Comparison of ENCODE assay signal across 8 mouse cellular contexts in genomic region chr17:24960852-24961715, GRCm38 (mm10). TPM values are rescaled to one million over a fixed set of nuclear protein-coding genes. Genes with fewer than 3 reads are reported as not detected.
A peak's percentile ranks its signal among the peaks of the same experiment; 100 is the strongest.
DNase-seq lines count a peak whose midpoint lies in the region; ATAC-seq and TF ChIP-seq lines count a peak whose summit lies in the region.

No protein-coding gene starts in this region.

- H3K9ac ChIP-seq in kidney, embryonic 14.5 days (ENCODE audit: low read depth, low read length), result peak overlapping the region; percentile 92
- H3K9ac ChIP-seq in hindbrain, embryonic 13.5 days, result peak overlapping the region; percentile 49

- H3K4me2 ChIP-seq in kidney, embryonic 14.5 days (replicated peaks; ENCODE audit: low read depth, low read length), result peak overlapping the region; percentile 62
- peak overlapping the region; percentile 74 for H3K4me2 ChIP-seq in hindbrain, embryonic 13.5 days

- peaks cover 10% of the 10 kb centered on the region for H3K4me1 ChIP-seq in kidney, embryonic 14.5 days (ENCODE audit: control insufficient read depth, insufficient read depth, low read length)
- no peaks in the 10 kb centered on the region; the same call in 1 of the 2 replicates for H3K4me1 ChIP-seq in bone marrow, adult 2 months (ENCODE audit: control insufficient read depth, insufficient read depth, low read length)
- H3K4me1 ChIP-seq in hindbrain, embryonic 13.5 days (replicated peaks), result peaks cover 20% of the 10 kb centered on the region
- peaks cover 45% of the 10 kb centered on the region for H3K4me1 ChIP-seq in megakaryocyte, embryonic 14.5 days

- ATAC-seq in kidney, embryonic 14.5 days (ENCODE audit: low FRiP score, low TSS enrichment), result peak; percentile 39; the same call in 1 of the 2 replicates
- peak; percentile 58 for ATAC-seq in hindbrain, embryonic 13.5 days (ENCODE audit: low FRiP score)

- H3K36me3 ChIP-seq in kidney, embryonic 14.5 days (ENCODE audit: control insufficient read depth, insufficient read depth, low read length), result peaks cover 48% of the 10 kb centered on the region
- H3K36me3 ChIP-seq in hindbrain, embryonic 13.5 days, result peaks cover 50% of the 10 kb centered on the region
- H3K36me3 ChIP-seq in megakaryocyte, embryonic 14.5 days (replicated peaks; ENCODE audit: low read length), result peaks cover 61% of the 10 kb centered on the region

- whole genome bisulfite sequencing in kidney, embryonic 14.5 days, result 15% methylated on average over 21 of the region's 21 CpGs
- WGBS in bone marrow, adult 2 months, result 7% methylated on average over 21 of the region's 21 CpGs
- WGBS in hindbrain, embryonic 13.5 days, result 15% methylated on average over 21 of the region's 21 CpGs

- no peak for TF ChIP-seq CTCF in bone marrow, adult 2 months (IDR thresholded peaks at IDR 0.05; ENCODE audit: control insufficient read depth, insufficient read depth, low read length)

- DNase-seq in kidney, adult 8-10 months, result no peak
- DNase-seq in cerebellum, postnatal 4 days (ENCODE audit: low spot score in 2 of 2), result no peak
- DNase-seq in thymus, postnatal 36 days, result no peak
- no peak for DNase-seq in ovary, postnatal 10 days (ENCODE audit: low spot score)

- peak overlapping the region; percentile 96 for H3K4me3 ChIP-seq in kidney, embryonic 14.5 days (ENCODE audit: low read length)
- H3K4me3 ChIP-seq in bone marrow, adult 2 months (replicated peaks; ENCODE audit: control insufficient read depth, low read depth, low read length), result peak overlapping the region; percentile 63
- H3K4me3 ChIP-seq in hindbrain, embryonic 13.5 days, result peak overlapping the region; percentile 88
- peak overlapping the region; percentile 97 for H3K4me3 ChIP-seq in megakaryocyte, embryonic 14.5 days (replicated peaks)

- TF ChIP-seq POLR2A in bone marrow, adult 2 months (IDR thresholded peaks at IDR 0.05; ENCODE audit: borderline replicate concordance, control insufficient read depth, low read depth, low read length), result no peak

- H3K27ac ChIP-seq in kidney, embryonic 14.5 days (ENCODE audit: low read depth, low read length), result no peak overlapping the region
- H3K27ac ChIP-seq in bone marrow, adult 2 months (ENCODE audit: control insufficient read depth, insufficient read depth, low read depth, low read length, poor library complexity), result no peak overlapping the region; the same call in 1 of the 2 replicates
- H3K27ac ChIP-seq in hindbrain, embryonic 13.5 days, result peak overlapping the region; percentile 52; the same call in 1 of the 2 replicates

- H3K9me3 ChIP-seq in kidney, embryonic 14.5 days (ENCODE audit: control insufficient read depth, low read length), result no peaks in the 10 kb centered on the region
- no peaks in the 10 kb centered on the region for H3K9me3 ChIP-seq in hindbrain, embryonic 13.5 days
- H3K9me3 ChIP-seq in megakaryocyte, embryonic 14.5 days, result no peaks in the 10 kb centered on the region

- H3K27me3 ChIP-seq in kidney, embryonic 14.5 days (ENCODE audit: control insufficient read depth, insufficient read depth, low read length), result no peaks in the 10 kb centered on the region
- H3K27me3 ChIP-seq in hindbrain, embryonic 13.5 days, result no peaks in the 10 kb centered on the region
- H3K27me3 ChIP-seq in megakaryocyte, embryonic 14.5 days (replicated peaks), result no peaks in the 10 kb centered on the region

RNA-seq across cellular contexts. Expression of gene Jpt2, which starts 0.6 kb away (rescaled TPM):
- 131 and 155 TPM in 2 replicates for polyA plus RNA-seq in kidney, embryonic 14.5 days (2014; fragmentation: Nextera tagmentation; extraction: Ambion mirVana)
- 12.2 and 31.5 TPM in 2 replicates for polyA plus RNA-seq in bone marrow, adult 2 months (2011; ENCODE audit: insufficient read depth, insufficient read length, low replicate concordance, missing spikeins)
- polyA plus RNA-seq in hindbrain, embryonic 13.5 days (2015; fragmentation: Nextera tagmentation; extraction: Ambion mirVana), result 104 and 116 TPM in 2 replicates
- 3.5 and 8.6 TPM in 2 replicates for polyA plus RNA-seq in megakaryocyte, embryonic 14.5 days (2012; ENCODE audit: insufficient read depth, low replicate concordance)

RNA-seq across cellular contexts. Expression of gene Mapk8ip3, which starts 24.3 kb away (rescaled TPM):
- polyA plus RNA-seq in kidney, embryonic 14.5 days (2014; fragmentation: Nextera tagmentation; extraction: Ambion mirVana), result 23.9 and 31.8 TPM in 2 replicates
- polyA plus RNA-seq in bone marrow, adult 2 months (2011; ENCODE audit: insufficient read depth, insufficient read length, low replicate concordance, missing spikeins), result 51.0 and 96.3 TPM in 2 replicates
- 79.1 and 85.0 TPM in 2 replicates for polyA plus RNA-seq in hindbrain, embryonic 13.5 days (2015; fragmentation: Nextera tagmentation; extraction: Ambion mirVana)
- polyA plus RNA-seq in megakaryocyte, embryonic 14.5 days (2012; ENCODE audit: insufficient read depth, low replicate concordance), result 20.5 and 36.6 TPM in 2 replicates

RNA-seq across cellular contexts. Expression of gene Cramp1l, which starts 54.5 kb away (rescaled TPM):
- 8.5 and 11.6 TPM in 2 replicates for polyA plus RNA-seq in kidney, embryonic 14.5 days (2014; fragmentation: Nextera tagmentation; extraction: Ambion mirVana)
- 9.1 and 15.8 TPM in 2 replicates for polyA plus RNA-seq in bone marrow, adult 2 months (2011; ENCODE audit: insufficient read depth, insufficient read length, low replicate concordance, missing spikeins)
- polyA plus RNA-seq in hindbrain, embryonic 13.5 days (2015; fragmentation: Nextera tagmentation; extraction: Ambion mirVana), result 6.3 and 7.1 TPM in 2 replicates
- 4.5 and 5.5 TPM in 2 replicates for polyA plus RNA-seq in megakaryocyte, embryonic 14.5 days (2012; ENCODE audit: insufficient read depth, low replicate concordance)

RNA-seq across cellular contexts. Expression of gene Ift140, which starts 54.8 kb away (rescaled TPM):
- 15.5 and 23.6 TPM in 2 replicates for polyA plus RNA-seq in kidney, embryonic 14.5 days (2014; fragmentation: Nextera tagmentation; extraction: Ambion mirVana)
- 65.1 and 72.5 TPM in 2 replicates for polyA plus RNA-seq in bone marrow, adult 2 months (2011; ENCODE audit: insufficient read depth, insufficient read length, low replicate concordance, missing spikeins)
- polyA plus RNA-seq in hindbrain, embryonic 13.5 days (2015; fragmentation: Nextera tagmentation; extraction: Ambion mirVana), result 18.3 and 18.8 TPM in 2 replicates
- polyA plus RNA-seq in megakaryocyte, embryonic 14.5 days (2012; ENCODE audit: insufficient read depth, low replicate concordance), result 6.9 and 7.4 TPM in 2 replicates
